ENCODE assay signal across 28 mouse cellular contexts in genomic region chr3:30831848-30832606, GRCm38 (mm10). TPM values are rescaled to one million over a fixed set of nuclear protein-coding genes. Genes with fewer than 3 reads are reported as not detected.
DNase-seq lines count a peak whose midpoint lies in the region; ATAC-seq and TF ChIP-seq lines count a peak whose summit lies in the region.
"Had no signal": no experiment of that assay in that cellular context is flagged by ENCODE, and none has a peak within 500 bp of the region (broad histone marks: within the 10 kb centered on the region; RNA-seq: fewer than 3 reads in every experiment).

No protein-coding gene starts in this region.

- no peak overlapping the region for H3K9ac ChIP-seq in liver, postnatal 0 days (replicated peaks)
- H3K9ac ChIP-seq: heart, embryonic 13.5 days; limb, embryonic 12.5 days; liver, embryonic 13.5 days had no signal

- peak; percentile 19; the same call in 1 of the 2 replicates for ATAC-seq in liver, postnatal 0 days
- peak; percentile 88 for ATAC-seq in monocyte, adult 5-6 weeks (replicated peaks; ENCODE audit: insufficient number of reproducible peaks, low FRiP score, low TSS enrichment, poor library complexity, severe bottlenecking)
- ATAC-seq in cerebellum, adult (ENCODE audit: insufficient number of reproducible peaks, low FRiP score, low TSS enrichment) = no peak
- ATAC-seq: activated CD4-positive, CD25-positive, alpha-beta regulatory T cell, adult 4 months; forebrain, embryonic 14.5 days; intestine, postnatal 0 days had no signal

- TF ChIP-seq EP300 in liver, postnatal 0 days (IDR thresholded peaks at IDR 0.05; ENCODE audit: low read depth) = no peak

- no peaks in the 10 kb centered on the region for H3K9me3 ChIP-seq in liver, postnatal 0 days (ENCODE audit: low read length)
- H3K9me3 ChIP-seq: G1E; heart, embryonic 13.5 days; limb, embryonic 12.5 days; liver, embryonic 13.5 days had no signal

- no peak for TF ChIP-seq CTCF in liver, postnatal 0 days (IDR thresholded peaks at IDR 0.05; ENCODE audit: low read depth)

- H3K27ac ChIP-seq in liver, postnatal 0 days (ENCODE audit: low read depth) = peak overlapping the region; percentile 52; the same call in 1 of the 2 replicates
- H3K27ac ChIP-seq: heart, embryonic 13.5 days; limb, embryonic 12.5 days; liver, embryonic 13.5 days; macrophage had no signal

- peak; percentile 16 for DNase-seq in adrenal gland, postnatal 10 days
- DNase-seq in adrenal gland, postnatal 25 days = no peak
- DNase-seq in liver, postnatal 0 days = no peak
- DNase-seq in liver (no peak), adipocyte (ENCODE audit: low spot score) (peak; percentile 16)
- no peak for DNase-seq in kidney, postnatal 10 days
- DNase-seq: cerebellum, adult 11 months; cerebellum, postnatal 10 days; heart, adult 18-20 months; heart, postnatal 14 days; kidney, postnatal 36 days; layer of hippocampus, postnatal 36 days; liver, embryonic 13.5 days; retina, postnatal 1 day; right cerebral cortex, postnatal 25 days; spleen, adult 18-20 months; thymus, postnatal 14 days had no signal

- no peaks in the 10 kb centered on the region for H3K36me3 ChIP-seq in liver, postnatal 0 days (replicated peaks; ENCODE audit: insufficient read depth, low read length)
- H3K36me3 ChIP-seq: G1E; heart, embryonic 13.5 days; limb, embryonic 12.5 days; liver, embryonic 13.5 days had no signal

- 62% methylated on average over 15 of the region's 15 CpGs for WGBS in liver, postnatal 0 days (ENCODE audit: insufficient replicate concordance)

- H3K4me3 ChIP-seq in liver, postnatal 0 days (ENCODE audit: low read depth, low read length) = no peak overlapping the region
- H3K4me3 ChIP-seq: heart, embryonic 13.5 days; limb, embryonic 12.5 days; liver, embryonic 13.5 days had no signal

- peak overlapping the region; percentile 26; the same call in 1 of the 2 replicates for H3K4me2 ChIP-seq in liver, postnatal 0 days (ENCODE audit: low read depth, low read length)
- H3K4me2 ChIP-seq: heart, embryonic 13.5 days; limb, embryonic 12.5 days; liver, embryonic 13.5 days; midbrain, embryonic 11.5 days had no signal

- H3K27me3 ChIP-seq in liver, postnatal 0 days (ENCODE audit: insufficient read depth, low read length) = no peaks in the 10 kb centered on the region
- H3K27me3 ChIP-seq: CH12.LX; heart, embryonic 13.5 days; limb, embryonic 12.5 days; liver, embryonic 13.5 days had no signal

- H3K4me1 ChIP-seq in liver, postnatal 0 days (ENCODE audit: insufficient read depth) = no peaks in the 10 kb centered on the region
- H3K4me1 ChIP-seq: heart, embryonic 13.5 days; limb, embryonic 12.5 days had no signal

RNA-seq across cellular contexts. Expression of gene Gpr160, which starts 23.7 kb away (rescaled TPM):
- 1 to 10 TPM; 3.8 to 4.9 TPM for total RNA-seq in adrenal gland, postnatal 10 days (2021)
- 0.67 and 0.91 TPM in 2 replicates for total RNA-seq in adrenal gland, postnatal 25 days (2021)
- polyA plus RNA-seq in liver, postnatal 0 days (2015; fragmentation: Nextera tagmentation; extraction: Ambion mirVana) = 5.4 and 5.9 TPM in 2 replicates
- total RNA-seq in monocyte, adult 5-6 weeks (2017) = 6.4 to 17.2 TPM (median 9.5 TPM) in 3 replicates
- polyA plus RNA-seq: G1E had no signal

RNA-seq across cellular contexts. Expression of gene Sec62, which starts 39.4 kb away (rescaled TPM):
- total RNA-seq in adrenal gland, postnatal 10 days (2021) = 10 to 100 TPM; 66.5 to 74.7 TPM
- 103 and 131 TPM in 2 replicates for total RNA-seq in adrenal gland, postnatal 25 days (2021)
- 90.8 and 102 TPM in 2 replicates for polyA plus RNA-seq in liver, postnatal 0 days (2015; fragmentation: Nextera tagmentation; extraction: Ambion mirVana)
- total RNA-seq in monocyte, adult 5-6 weeks (2017) = 127 to 145 TPM (median 128 TPM) in 3 replicates

Comparison
In these comparisons a context has a peak if more than half of its experiments do, and no peak if none do; other contexts are left out.
1. DNase-seq: peak in adrenal gland, postnatal 10 days (single experiment) and adipocyte (single experiment); none in adrenal gland, postnatal 25 days (single experiment), liver, postnatal 0 days (single experiment), liver (single experiment) and kidney, postnatal 10 days (single experiment).